Mouse (Mus musculus): ENCODE data around the gene Gpr137. TPM values are rescaled to one million over a fixed set of nuclear protein-coding genes. Genes with fewer than 3 reads are reported as not detected.
A peak's percentile ranks its signal among the peaks of the same experiment; 100 is the strongest.

Gpr137 gene
- total RNA-seq, 2 experiments from 2014 or later = 56.4 to 56.8 TPM

GRCm38 (mm10) chr19:6943709-6944108, 1.4 kb upstream of the Gpr137 start:
- no peak for DNase-seq (ENCODE audit: low spot score in 2 of 2)

DNA sequence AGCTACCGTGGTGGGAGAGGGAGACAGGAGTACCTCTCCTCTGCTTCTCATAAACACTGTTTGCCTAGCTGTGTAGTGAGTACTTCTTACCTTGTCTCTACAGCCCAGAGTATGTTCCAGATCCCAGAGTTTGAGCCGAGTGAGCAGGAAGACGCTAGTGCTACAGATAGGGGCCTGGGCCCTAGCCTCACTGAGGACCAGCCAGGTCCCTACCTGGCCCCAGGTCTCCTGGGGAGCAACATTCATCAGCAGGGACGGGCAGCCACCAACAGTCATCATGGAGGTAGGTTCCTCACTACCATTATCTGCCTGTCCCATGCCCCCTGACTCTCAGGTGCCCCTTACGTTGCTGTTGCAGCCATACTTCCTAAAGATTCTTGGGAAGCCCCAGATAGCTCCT, 484 bp upstream of the Gpr137 start:
- no peak for DNase-seq (ENCODE audit: low spot score in 2 of 2)

- DNase-seq (ENCODE audit: low spot score in 2 of 2) = peak; percentile 96
Observed at GRCm38 (mm10) chr19:6941372-6942248, 670 bp downstream of the Gpr137 start, which contains the start of gene Bad. TSS of gene Bad (plus strand) at chr19:6941861.

DNA sequence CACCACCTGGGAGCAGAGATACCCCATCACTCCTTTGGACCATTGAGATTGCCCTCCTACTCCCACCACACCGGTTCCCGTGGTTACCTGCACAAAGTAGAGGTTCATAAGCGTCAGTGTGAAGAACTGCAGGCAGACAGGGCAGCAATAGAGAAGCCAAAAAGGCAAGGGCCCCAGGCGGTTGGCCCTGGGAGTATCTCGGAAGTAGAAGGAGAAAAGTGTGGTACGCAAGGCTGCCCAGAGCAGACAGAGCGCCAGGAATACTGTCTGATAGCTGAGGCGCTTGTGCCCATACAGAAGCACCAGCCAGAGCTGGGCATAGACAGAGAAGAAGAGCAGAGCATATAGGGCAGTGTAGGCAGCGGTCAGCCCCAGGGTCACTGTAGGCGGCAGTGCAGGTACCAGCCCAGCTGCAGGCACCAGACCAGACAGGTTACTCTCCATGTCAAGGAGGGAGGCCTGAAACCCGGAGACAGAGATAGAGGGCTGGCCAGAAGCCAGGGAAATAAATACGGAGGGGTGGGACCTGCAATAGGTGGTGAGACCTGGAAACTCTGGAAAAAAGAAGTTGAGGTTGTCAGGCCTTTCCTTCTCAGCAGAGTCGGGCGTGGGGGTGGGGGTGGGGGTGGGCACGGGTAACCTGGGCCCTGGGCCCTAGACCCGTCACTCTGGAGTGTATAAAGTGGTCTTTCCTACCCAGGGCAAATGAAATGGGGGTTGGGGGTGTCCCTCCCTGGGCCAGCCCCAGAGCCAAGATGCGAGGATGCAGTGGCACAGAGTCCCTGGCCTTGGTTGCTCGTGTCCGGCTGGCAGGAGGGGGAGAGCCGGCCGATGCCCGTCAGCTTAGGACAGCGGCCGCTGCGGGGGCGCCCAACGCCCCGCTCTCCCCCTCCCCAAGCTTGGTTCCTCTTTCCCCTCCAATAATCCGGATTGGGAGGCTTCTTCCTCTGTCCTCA, 1.6 kb downstream of the Gpr137 start:
- DNase-seq (ENCODE audit: low spot score in 2 of 2) = no peak

DNA sequence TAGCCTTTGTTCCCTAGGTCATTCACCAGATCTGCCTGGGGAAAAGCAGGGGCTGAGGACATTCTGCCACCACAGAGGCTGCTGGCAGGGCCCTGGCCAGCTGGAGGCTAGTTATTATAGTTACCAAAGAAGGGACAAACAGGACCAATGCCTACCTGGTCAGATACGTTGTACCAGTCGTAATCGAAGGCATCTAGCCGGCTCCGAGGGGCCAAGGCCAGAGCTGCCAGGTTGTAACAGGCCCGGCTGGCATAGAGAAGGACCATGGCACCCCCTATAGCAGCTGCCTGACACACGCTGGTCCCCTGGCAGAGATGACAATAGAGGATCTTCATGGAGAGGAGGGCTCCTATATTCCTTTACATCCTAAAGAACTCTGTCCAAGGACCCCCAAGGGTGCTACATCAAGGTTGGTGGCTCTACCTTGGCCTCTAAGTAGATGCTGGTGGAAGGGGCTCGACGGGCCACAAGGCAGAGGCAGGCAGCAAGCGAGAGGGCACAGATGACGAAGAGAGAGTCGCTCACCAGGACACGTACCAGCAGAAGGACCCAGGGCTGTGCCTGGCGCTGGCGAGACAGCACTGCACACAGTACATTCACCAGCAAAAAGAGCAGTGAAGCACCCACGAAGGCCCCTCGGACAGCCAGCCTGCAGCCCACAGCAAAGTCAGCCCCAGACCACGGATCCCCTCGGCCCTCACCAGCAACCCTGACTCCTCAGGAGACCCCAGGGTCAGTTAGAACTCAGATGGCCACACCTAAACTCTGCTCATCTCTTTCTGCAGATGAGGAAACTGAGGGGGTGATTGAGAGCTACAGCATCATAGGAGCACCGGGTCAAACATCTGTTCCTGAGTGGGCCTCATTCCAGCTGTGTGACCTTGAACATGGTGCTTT, 2.9 kb downstream of the Gpr137 start:
- no peak for DNase-seq (ENCODE audit: low spot score in 2 of 2)

DNA sequence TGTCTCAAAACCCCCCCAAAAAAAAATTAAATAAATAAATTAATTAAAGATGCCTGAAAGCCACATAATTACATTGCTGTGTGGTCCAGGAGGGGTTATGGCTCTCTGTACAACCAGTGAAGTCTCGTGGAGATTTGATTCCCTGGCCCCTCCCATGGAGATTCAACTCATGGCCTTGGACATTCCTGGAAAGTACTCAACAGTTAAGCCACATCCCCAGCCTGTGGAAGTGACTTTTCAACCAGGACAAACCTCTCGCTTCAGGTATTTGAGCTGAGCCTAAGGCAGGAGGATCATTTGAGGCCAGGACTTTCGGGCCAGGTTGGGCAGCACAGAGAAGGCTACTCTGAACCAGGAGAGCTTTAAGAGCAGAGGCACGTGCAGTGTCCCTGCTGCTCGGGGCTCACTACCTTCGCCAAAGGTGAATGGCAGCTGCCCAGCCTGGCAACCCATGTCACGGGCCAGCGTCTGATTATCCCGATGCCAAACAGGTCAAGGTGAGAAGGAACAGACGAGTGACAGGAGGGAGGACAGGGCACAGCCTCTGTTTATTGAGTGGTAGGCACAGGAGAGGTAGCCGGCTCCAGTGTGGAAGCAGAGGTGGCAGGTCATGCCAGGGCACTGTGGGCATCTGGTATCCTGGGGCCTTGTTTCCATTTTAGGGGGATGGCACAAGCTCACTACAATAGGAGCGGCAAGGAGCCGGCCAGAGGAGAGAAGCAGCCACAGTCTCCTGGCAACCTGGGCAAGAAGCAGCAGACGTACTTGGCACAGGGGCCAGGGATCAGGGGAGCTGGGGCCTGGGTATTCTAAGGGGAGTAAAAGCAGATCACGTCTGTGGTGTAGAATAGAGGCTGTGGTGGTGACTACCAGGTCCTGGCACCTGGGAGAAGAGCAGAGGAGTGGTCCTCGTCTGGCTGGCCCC, 4.5 kb downstream of the Gpr137 start:
- no peak for DNase-seq (ENCODE audit: low spot score in 2 of 2)

DNA sequence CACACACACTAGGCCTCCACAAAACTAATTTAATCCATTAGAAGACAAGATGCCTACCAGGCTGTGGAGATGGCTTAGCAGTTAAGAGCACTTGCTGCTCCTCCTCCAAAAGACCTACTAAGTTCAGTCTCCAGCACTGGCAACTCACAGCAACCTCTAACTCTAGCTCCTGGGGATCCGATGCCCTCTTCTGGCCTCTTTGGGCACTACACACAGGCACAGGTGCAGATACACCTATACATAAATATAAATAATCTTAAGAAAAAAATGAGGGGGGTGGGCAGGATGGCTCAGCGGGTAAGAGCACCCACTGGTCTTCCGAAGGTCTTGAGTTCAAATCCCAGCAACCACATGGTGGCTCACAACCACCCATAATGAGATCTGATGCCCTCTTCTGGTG, 6.0 kb downstream of the Gpr137 start:
- DNase-seq (ENCODE audit: low spot score in 2 of 2) = no peak

DNA sequence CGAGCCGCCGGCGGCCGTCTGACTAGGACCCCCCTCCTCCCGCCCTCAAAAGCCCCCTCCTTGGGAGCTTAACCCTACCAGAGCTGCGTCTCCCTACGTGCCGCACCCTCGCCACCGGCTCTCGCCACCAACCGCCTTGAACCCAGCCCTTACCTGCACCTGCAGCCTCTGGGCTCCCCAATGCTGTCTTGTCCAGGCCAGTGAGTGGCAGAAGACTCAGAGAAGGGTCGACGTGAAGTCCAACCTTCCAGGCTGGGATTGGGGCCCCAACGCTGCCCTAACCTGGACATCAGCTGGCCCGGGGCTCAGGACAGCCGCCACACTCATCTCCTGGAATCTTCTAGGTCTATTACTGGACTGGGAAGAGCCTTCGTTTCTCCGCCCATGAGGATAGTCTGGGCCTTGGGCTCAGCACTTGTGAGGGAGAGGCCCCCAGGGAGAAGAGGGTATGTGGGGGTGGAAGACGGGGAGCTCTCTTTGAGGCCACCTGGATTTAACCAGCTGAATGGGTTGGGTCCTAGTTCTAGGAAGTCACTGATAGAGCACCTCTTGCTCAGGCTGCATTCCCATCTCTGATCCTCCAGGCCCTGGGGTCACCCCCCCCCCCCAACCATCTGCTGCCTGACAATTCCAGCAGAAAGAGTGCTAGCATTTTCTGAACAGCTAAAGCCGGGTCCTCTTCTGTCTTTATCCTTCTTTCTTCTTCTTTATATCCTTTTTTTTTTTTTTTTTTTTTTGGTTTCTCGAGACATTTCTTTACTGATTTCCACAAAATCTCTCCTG, 7.9 kb downstream of the Gpr137 start, which contains the start of gene Kcnk4:
Kcnk4 (minus strand) TSS at position 321 of the 783 bp plus-strand sequence.
- DNase-seq (ENCODE audit: low spot score in 2 of 2) = no peak

- no peak for DNase-seq (ENCODE audit: low spot score in 2 of 2)
Observed at GRCm38 (mm10) chr19:6933436-6934194, 8.7 kb downstream of the Gpr137 start.

DNA sequence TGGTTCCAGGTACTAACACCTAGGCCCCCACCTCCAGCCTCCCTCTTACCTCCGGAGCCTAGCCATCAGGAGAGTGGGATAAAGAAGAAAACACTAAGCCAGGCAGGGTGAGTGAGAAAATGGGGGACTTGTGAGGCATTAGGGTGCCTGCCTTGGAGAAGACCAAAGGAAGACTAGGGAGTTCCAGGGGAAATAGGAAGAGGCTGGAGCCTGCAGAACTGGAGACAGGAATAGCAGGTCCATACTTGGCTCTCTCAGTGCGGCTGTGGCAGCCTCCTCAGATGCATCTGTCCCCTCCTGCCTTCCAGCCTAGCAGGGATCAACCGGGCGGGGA, 9.2 kb downstream of the Gpr137 start:
- no peak for DNase-seq (ENCODE audit: low spot score in 2 of 2)

- no peak for DNase-seq (ENCODE audit: low spot score in 2 of 2)
Observed at GRCm38 (mm10) chr19:6932018-6932417, 10.3 kb downstream of the Gpr137 start.

GRCm38 (mm10) chr19:6931002-6931401, 11.3 kb downstream of the Gpr137 start:
- DNase-seq (ENCODE audit: low spot score in 2 of 2) = no peak

GRCm38 (mm10) chr19:6928080-6928479, 14.2 kb downstream of the Gpr137 start:
- no peak for DNase-seq (ENCODE audit: low spot score in 2 of 2)

DNA sequence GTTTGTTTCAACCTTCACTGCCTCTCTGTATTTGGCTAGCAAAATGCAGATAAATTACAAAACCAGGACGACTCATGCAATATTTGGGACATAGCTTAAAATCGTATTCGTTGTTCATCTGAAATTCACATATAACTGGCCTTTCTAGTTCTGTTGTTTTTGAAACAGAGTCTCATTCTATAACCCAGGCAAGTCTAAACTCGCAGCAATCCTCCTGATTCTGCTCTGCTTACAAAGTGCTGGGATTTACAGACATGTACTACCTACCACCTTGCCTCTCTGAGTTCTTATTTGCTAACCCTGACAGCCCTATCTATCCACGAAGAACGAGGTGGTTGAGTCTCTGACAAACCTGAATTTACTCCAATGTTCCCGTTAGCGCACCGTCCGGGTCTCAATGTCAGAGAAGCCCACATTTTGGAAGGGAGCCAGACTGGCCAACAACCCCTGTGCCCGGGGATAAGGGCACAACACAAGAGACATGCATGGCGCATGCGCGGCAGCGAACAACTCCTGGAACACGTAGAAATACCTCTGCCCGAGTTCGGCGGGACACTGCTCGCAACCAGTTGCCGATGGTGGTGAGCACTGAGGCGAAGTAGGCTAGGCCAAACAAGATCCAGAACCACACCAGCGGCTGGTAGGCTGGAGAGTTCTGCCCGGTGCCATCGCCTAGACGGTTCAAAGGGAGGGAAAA, 15.6 kb downstream of the Gpr137 start:
- no peak for DNase-seq (ENCODE audit: low spot score in 2 of 2)

DNA sequence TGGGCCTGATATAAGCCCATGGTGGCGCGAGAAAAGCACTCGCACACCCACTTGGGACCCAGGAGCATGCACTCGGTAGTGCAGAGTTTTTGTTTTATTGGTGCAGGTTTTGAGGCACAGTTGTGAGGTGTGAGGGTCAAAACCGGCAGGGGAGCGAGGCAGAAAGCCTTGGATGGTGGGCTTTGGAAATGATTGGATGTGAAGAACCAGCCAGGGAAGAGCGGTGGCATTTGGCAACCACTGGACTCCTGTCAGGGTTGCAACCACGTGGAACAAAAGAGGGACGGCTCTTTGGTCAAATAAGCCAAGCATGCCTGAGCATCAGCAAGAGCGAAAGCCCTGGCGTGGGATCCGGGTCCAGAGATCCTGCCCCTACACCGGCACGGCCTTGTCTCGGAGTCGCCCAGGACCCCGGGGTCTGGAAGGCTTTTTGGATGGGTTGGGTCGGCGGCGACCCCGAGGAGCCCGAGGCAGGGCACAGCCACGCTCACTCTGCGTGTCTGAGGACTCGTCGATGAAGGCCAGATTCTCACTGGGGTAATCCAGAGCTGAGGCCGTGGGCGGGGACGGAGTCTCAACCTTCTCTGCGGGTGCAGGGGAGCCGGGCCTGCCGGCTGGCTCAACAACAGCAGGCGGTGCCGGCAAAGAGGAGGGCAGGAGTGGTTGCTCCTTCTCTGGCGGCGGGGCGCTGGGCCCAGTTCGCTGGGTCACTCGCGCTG, 16.5 kb downstream of the Gpr137 start:
- no peak for DNase-seq (ENCODE audit: low spot score in 2 of 2)

DNA sequence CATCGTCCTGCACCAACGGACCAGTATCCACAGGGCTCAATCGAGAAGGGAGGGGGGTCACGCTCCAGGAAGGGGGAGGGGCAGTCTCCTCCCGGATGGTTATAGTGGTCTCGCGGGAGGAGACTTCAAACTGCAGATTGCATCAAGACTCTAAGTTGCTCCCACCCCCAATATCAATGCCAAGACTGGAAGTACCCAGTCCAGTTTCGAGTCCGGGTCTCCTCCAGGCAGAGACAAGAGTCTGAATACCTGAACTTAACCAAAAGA, 17.0 kb downstream of the Gpr137 start, which contains the start of gene Catsperz:
Catsperz (minus strand) TSS at position 74 of the 267 bp plus-strand sequence.
- DNase-seq (ENCODE audit: low spot score in 2 of 2) = no peak
